In genomic region chr11:119037780-119038401, GRCm38 (mm10) we compare ENCODE assay signal across 9 mouse cellular contexts. TPM values are rescaled to one million over a fixed set of nuclear protein-coding genes. Genes with fewer than 3 reads are reported as not detected.
DNase-seq lines count a peak whose midpoint lies in the region; ATAC-seq and TF ChIP-seq lines count a peak whose summit lies in the region.
"Had no signal": no experiment of that assay in that cellular context is flagged by ENCODE, and none has a peak within 500 bp of the region (broad histone marks: within the 10 kb centered on the region; RNA-seq: fewer than 3 reads in every experiment).

No protein-coding gene starts in this region.

- no peak for TF ChIP-seq CTCF in forebrain, postnatal 0 days (IDR thresholded peaks at IDR 0.05; ENCODE audit: low read depth)

- peaks cover 83% of the 10 kb centered on the region for H3K27me3 ChIP-seq in heart, embryonic 13.5 days (replicated peaks)
- peaks cover 54% of the 10 kb centered on the region for H3K27me3 ChIP-seq in forebrain, postnatal 0 days (ENCODE audit: insufficient read depth, low read length)
- peaks cover 92% of the 10 kb centered on the region for H3K27me3 ChIP-seq in midbrain, embryonic 10.5 days (ENCODE audit: low read depth, poor library complexity, severe bottlenecking)

- H3K9me3 ChIP-seq in heart, embryonic 13.5 days: no peaks in the 10 kb centered on the region
- no peaks in the 10 kb centered on the region for H3K9me3 ChIP-seq in forebrain, postnatal 0 days (ENCODE audit: low read length)
- H3K9me3 ChIP-seq in midbrain, embryonic 10.5 days (replicated peaks): no peaks in the 10 kb centered on the region

- H3K36me3 ChIP-seq in heart, embryonic 13.5 days: peaks cover 12% of the 10 kb centered on the region
- H3K36me3 ChIP-seq in forebrain, postnatal 0 days (ENCODE audit: insufficient read depth): peaks cover 7% of the 10 kb centered on the region; the same call in 1 of the 2 replicates
- H3K36me3 ChIP-seq in midbrain, embryonic 10.5 days: peaks cover 10% of the 10 kb centered on the region

- H3K27ac ChIP-seq in heart, embryonic 13.5 days (replicated peaks): no peak overlapping the region
- no peak overlapping the region for H3K27ac ChIP-seq in forebrain, postnatal 0 days (ENCODE audit: low read depth, low read length)
- peak overlapping the region; percentile 49; the same call in 1 of the 2 replicates for H3K27ac ChIP-seq in midbrain, embryonic 10.5 days (replicated peaks)

- no peak for ATAC-seq in heart, embryonic 13.5 days (ENCODE audit: extremely low read depth, insufficient number of reproducible peaks, low FRiP score, low TSS enrichment)
- no peak for ATAC-seq in forebrain, postnatal 0 days

- peaks cover 69% of the 10 kb centered on the region for H3K4me1 ChIP-seq in heart, embryonic 13.5 days
- peaks cover 21% of the 10 kb centered on the region for H3K4me1 ChIP-seq in forebrain, postnatal 0 days (ENCODE audit: insufficient read depth)
- H3K4me1 ChIP-seq in midbrain, embryonic 10.5 days: peaks cover 93% of the 10 kb centered on the region

- 19% methylated on average over 18 of the region's 18 CpGs for WGBS in heart, embryonic 13.5 days
- WGBS in forebrain, postnatal 0 days: 21% methylated on average over 18 of the region's 18 CpGs
- WGBS in midbrain, embryonic 10.5 days: under 1% methylated on average over 18 of the region's 18 CpGs

- H3K4me2 ChIP-seq in heart, embryonic 13.5 days: peak overlapping the region; percentile 92
- peak overlapping the region; percentile 56 for H3K4me2 ChIP-seq in forebrain, postnatal 0 days (ENCODE audit: low read depth)

- no peak for DNase-seq in heart, postnatal 4 days
- DNase-seq in R1 (ENCODE audit: low read depth, low spot score): peak; percentile 34
- no peak for DNase-seq in forebrain, postnatal 0 days
- peak; percentile 54 for DNase-seq in midbrain, embryonic 10.5 days (ENCODE audit: low spot score)
- no peak for DNase-seq in spleen, postnatal 36 days (ENCODE audit: low spot score in 2 of 2)
- DNase-seq in thymus, postnatal 36 days: no peak
- no peak for DNase-seq in urinary bladder, adult 2 months (ENCODE audit: low spot score)
- DNase-seq: thymus, postnatal 14 days had no signal

- H3K4me3 ChIP-seq in heart, embryonic 13.5 days: peak overlapping the region; percentile 62
- H3K4me3 ChIP-seq in forebrain, postnatal 0 days (ENCODE audit: low read depth, low read length): peak overlapping the region; percentile 35
- H3K4me3 ChIP-seq in midbrain, embryonic 10.5 days: peak overlapping the region; percentile 57

- H3K9ac ChIP-seq in heart, embryonic 13.5 days: peak overlapping the region; percentile 81
- H3K9ac ChIP-seq in forebrain, postnatal 0 days: peak overlapping the region; percentile 14; the same call in 1 of the 2 replicates

RNA-seq across cellular contexts. Expression of gene Cbx8, which starts 2.9 kb away (rescaled TPM):
- 6.1 and 7.0 TPM in 2 replicates for polyA plus RNA-seq in heart, embryonic 13.5 days (2015; fragmentation: Nextera tagmentation; extraction: Ambion mirVana)
- 1 to 10 TPM; 5.6 to 5.7 TPM for total RNA-seq in heart, postnatal 4 days (2021)
- total RNA-seq in forebrain, postnatal 0 days (2014; rRNA removed): 14.2 and 21.9 TPM in 2 replicates
- 5.3 and 8.5 TPM in 2 replicates for polyA plus RNA-seq in forebrain, postnatal 0 days (2015; fragmentation: Nextera tagmentation; extraction: Ambion mirVana)
- 13.5 and 15.0 TPM in 2 replicates for polyA plus RNA-seq in midbrain, embryonic 10.5 days (2016; fragmentation: Nextera tagmentation; extraction: Ambion mirVana)
- 5.4 and 6.8 TPM in 2 replicates for polyA plus RNA-seq in urinary bladder, adult 2 months (2012; rRNA removed)

RNA-seq across cellular contexts. Expression of gene Cbx2, which starts 15.1 kb away (rescaled TPM):
- 17.6 and 18.9 TPM in 2 replicates for polyA plus RNA-seq in heart, embryonic 13.5 days (2015; fragmentation: Nextera tagmentation; extraction: Ambion mirVana)
- total RNA-seq in heart, postnatal 4 days (2021): 1 to 10 TPM; 7.6 to 7.8 TPM
- 9.2 and 15.2 TPM in 2 replicates for total RNA-seq in forebrain, postnatal 0 days (2014; rRNA removed)
- polyA plus RNA-seq in forebrain, postnatal 0 days (2015; fragmentation: Nextera tagmentation; extraction: Ambion mirVana): 6.4 TPM in 2 replicates
- polyA plus RNA-seq in midbrain, embryonic 10.5 days (2016; fragmentation: Nextera tagmentation; extraction: Ambion mirVana): 108 and 110 TPM in 2 replicates
- 3.0 TPM in 2 replicates for polyA plus RNA-seq in urinary bladder, adult 2 months (2012; rRNA removed)

RNA-seq across cellular contexts. Expression of gene Cbx4, which starts 48.1 kb away (rescaled TPM):
- polyA plus RNA-seq in heart, embryonic 13.5 days (2015; fragmentation: Nextera tagmentation; extraction: Ambion mirVana): 8.0 and 9.5 TPM in 2 replicates
- 10 to 100 TPM; 30.5 to 34.9 TPM for total RNA-seq in heart, postnatal 4 days (2021)
- total RNA-seq in forebrain, postnatal 0 days (2014; rRNA removed): 36.1 and 38.6 TPM in 2 replicates
- 21.7 and 26.1 TPM in 2 replicates for polyA plus RNA-seq in forebrain, postnatal 0 days (2015; fragmentation: Nextera tagmentation; extraction: Ambion mirVana)
- polyA plus RNA-seq in midbrain, embryonic 10.5 days (2016; fragmentation: Nextera tagmentation; extraction: Ambion mirVana): 5.1 and 7.1 TPM in 2 replicates
- polyA plus RNA-seq in urinary bladder, adult 2 months (2012; rRNA removed): 32.2 and 36.0 TPM in 2 replicates

RNA-seq across cellular contexts. Expression of gene Enpp7, which starts 49.9 kb away (rescaled TPM):
- not detected in 2 replicates for polyA plus RNA-seq in heart, embryonic 13.5 days (2015; fragmentation: Nextera tagmentation; extraction: Ambion mirVana)
- not detected for total RNA-seq in heart, postnatal 4 days (2021)
- not detected in 2 replicates for total RNA-seq in forebrain, postnatal 0 days (2014; rRNA removed)
- polyA plus RNA-seq in forebrain, postnatal 0 days (2015; fragmentation: Nextera tagmentation; extraction: Ambion mirVana): not detected in 2 replicates
- polyA plus RNA-seq in midbrain, embryonic 10.5 days (2016; fragmentation: Nextera tagmentation; extraction: Ambion mirVana): not detected in 2 replicates
- polyA plus RNA-seq in urinary bladder, adult 2 months (2012; rRNA removed): 0.08 TPM in 1 of 2 replicates, not detected in the other

Comparison
In these comparisons a context has a peak if more than half of its experiments do, and no peak if none do; other contexts are left out.
1. DNase-seq: peak in R1 (single experiment) and midbrain, embryonic 10.5 days (single experiment); none in heart, postnatal 4 days (single experiment), forebrain, postnatal 0 days (single experiment), spleen, postnatal 36 days (0 of 2), thymus, postnatal 36 days (0 of 2) and urinary bladder, adult 2 months (single experiment).
2. Peak in every context shown above with its lines, with median percentiles within 50 percentile points of each other: H3K4me3 ChIP-seq.